Mouse (Mus musculus) heart, adult 2 months (tissue): ENCODE results near the gene Fbxw8. TPM values are rescaled to one million over a fixed set of nuclear protein-coding genes. Genes with fewer than 3 reads are reported as not detected.
A peak's percentile ranks its signal among the peaks of the same experiment; 100 is the strongest.

ENCODE experiments used
- DNase-seq, 2 experiments: peaks; one replicate each; pipeline ENCODE4 v3.0.0; 2021
- H3K27ac ChIP-seq: fragments of 200-600 bp; 2 replicates; pipeline ENCODE4 v1.8.1; 2022
- H3K27me3 ChIP-seq: fragments of 200-500 bp; 2 replicates; pipeline ENCODE4 v1.6.1; 2012; ENCODE audit warnings: mild to moderate bottlenecking, low read length, inconsistent platforms, mixed read lengths; ENCODE audit not compliant: control insufficient read depth, insufficient read depth
- H3K36me3 ChIP-seq: fragments of 200-500 bp; 2 replicates; pipeline ENCODE4 v1.6.1; 2012; ENCODE audit warnings: low read length, inconsistent platforms; ENCODE audit not compliant: control insufficient read depth, insufficient read depth
- H3K4me1 ChIP-seq: fragments of 200-500 bp; 2 replicates; pipeline ENCODE4 v1.6.1; 2011; ENCODE audit warnings: low read length; ENCODE audit not compliant: control insufficient read depth, insufficient read depth
- H3K4me3 ChIP-seq: fragments of 200-600 bp; 2 replicates; pipeline ENCODE4 v1.8.1; 2022
- H3K79me2 ChIP-seq: fragments of 200-500 bp; replicated peaks from 2 replicates; pipeline ENCODE4 v1.6.1; 2012; ENCODE audit warnings: mild to moderate bottlenecking, inconsistent platforms, low read length, moderate library complexity, mixed read lengths; ENCODE audit not compliant: control insufficient read depth, insufficient read depth
- H3K9ac ChIP-seq: fragments of 200-500 bp; 2 replicates; pipeline ENCODE4 v1.6.1; 2012; ENCODE audit warnings: low read depth, mild to moderate bottlenecking, control low read depth, inconsistent platforms, low read length, mixed read lengths
- CTCF ChIP-seq: fragments of 200-600 bp; IDR thresholded peaks from 2 replicates; pipeline ENCODE4 v1.8.1; 2022; ENCODE audit warnings: antibody characterized with exemption, mild to moderate bottlenecking, moderate library complexity
- EP300 ChIP-seq: fragments of 200-500 bp; IDR thresholded peaks from 2 replicates; pipeline ENCODE4 v1.6.1; 2011; ENCODE audit warnings: low read depth, low read length, control low read depth; ENCODE audit not compliant: insufficient read depth
- POLR2A ChIP-seq: fragments of 200-500 bp; IDR thresholded peaks from 2 replicates; pipeline ENCODE4 v1.6.1; 2011; ENCODE audit warnings: mild to moderate bottlenecking, low read depth, low read length, control low read depth; ENCODE audit not compliant: insufficient read depth
- WGBS: fragments of 180-500 bp; shearing (Covaris S2); methylation state at CpG from one replicate; pipeline ENCODE4 v1.1.7; 2018; 5-methylcytosine and 5-hydroxymethylcytosine counted together
- intact Hi-C: fragments of 180-260 bp; cut with DNase I; formaldehyde crosslinking; loops from one replicate; pipeline ENCODE4 v1.15.1; 2025
- polyA plus RNA-seq: library from polyadenylated mRNA; depleted of rRNA; stranded (reverse); fragments of >200 nt; gene quantifications from 2 replicates; pipeline ENCODE4 v1.2.3, GENCODE M21; 2012
- total RNA-seq, 2 experiments: library from RNA; stranded (reverse); gene quantifications; 2 replicates each; pipeline ENCODE4 v1.2.3; 2021

Gene Fbxw8
- total and polyA plus RNA-seq, 3 experiments = 35.1 to 39.2 (median 36.8) TPM

DNA sequence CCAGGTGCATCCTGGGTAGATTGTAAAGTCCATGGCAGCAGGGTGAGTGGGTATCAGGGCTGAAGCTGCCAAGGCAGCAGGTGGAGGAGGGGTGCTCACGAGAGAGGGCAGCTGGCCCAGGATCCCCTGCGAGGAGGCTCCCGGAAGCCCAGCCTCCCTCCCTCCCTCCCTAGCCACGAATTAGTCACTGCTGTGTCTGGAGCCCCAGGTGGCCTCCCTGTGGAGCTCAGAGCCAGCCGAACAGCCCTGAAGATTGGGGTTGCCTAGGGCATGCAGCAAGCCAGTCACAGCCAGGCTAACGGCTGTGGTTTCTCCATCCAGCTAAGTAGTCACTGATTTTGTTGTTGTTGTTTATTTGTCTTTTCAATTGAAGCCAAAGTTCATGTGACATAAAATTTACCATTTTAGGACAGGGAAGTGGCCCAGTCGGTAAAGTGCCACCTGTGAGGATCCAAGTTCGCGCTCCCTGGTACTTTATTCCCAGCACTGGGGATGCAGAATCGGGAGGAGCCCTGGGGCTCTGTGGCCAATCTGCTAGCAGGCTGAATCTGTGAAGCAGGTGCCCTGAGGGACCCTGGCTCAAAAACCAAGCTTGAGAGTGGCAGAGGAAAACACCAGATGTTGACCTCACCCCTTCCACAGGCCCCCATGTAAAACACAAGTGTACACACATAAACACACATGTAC lies 117.3 kb downstream of the Fbxw8 start:
- no peaks in the 10 kb centered on the region for H3K27me3 ChIP-seq
- H3K79me2 ChIP-seq = no peaks in the 10 kb centered on the region; the same call in 1 of the 2 replicates
- H3K4me3 ChIP-seq = no peak overlapping the region
- no peak overlapping the region for H3K9ac ChIP-seq
- no peaks in the 10 kb centered on the region for H3K36me3 ChIP-seq
- peak overlapping the region; percentile 41; the same call in 1 of the 2 replicates for H3K27ac ChIP-seq
- TF ChIP-seq CTCF = no peak
- TF ChIP-seq EP300 = 0 out of 2 replicates have a peak, but pooled peaks have one; percentile 29
- no peak for TF ChIP-seq POLR2A
- intact Hi-C loops = no loop called here
- no peaks in the 10 kb centered on the region for H3K4me1 ChIP-seq
- DNase-seq = peak in 1 of 2 experiments; percentile 54
- 13% methylated on average over 10 of the region's 10 CpGs for WGBS

DNA sequence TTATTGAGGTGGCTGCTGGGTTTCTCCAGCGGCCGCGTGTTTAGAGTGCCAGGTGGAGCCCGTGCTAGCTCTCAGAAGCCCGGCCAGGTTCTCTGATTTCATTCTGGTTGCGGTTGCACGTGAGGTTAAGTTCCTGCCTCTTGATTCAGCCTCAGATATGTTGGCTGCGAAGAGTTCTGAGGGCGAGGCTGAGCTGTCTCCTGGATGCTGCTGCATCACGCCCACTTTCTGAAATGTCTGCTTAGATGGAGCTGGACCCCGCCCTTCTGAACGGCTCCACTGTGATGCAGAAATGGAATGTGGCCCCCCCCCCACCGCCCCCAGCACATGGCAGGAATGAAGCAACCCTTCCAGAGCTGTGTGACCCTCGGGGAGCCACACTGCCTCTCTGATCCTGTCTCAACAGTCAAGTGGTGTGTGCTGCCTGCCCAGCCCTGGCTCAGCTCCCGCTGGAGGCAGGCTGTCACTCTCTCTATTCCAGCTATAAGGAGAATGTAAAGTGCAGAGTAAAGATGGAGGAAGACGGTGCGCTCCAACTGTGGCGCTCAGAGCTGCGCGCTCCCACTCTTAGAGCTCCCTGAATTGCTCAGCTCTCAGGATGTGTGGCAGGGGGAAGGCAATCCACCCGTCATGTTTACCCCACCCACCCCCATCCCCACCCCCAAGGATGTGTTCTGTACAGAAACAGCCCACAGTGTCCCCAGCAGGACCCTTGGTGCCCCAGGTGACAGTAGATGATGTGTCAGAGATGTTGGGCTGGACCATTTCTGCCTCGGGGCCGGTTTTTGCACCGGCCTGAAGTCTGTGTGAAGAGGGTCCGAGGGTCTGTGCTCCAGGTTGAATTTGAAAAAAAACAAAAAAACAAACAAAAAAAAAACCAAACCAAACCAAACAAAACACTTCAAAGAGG lies 118.1 kb downstream of the Fbxw8 start:
- H3K4me1 ChIP-seq = no peaks in the 10 kb centered on the region
- no peak for DNase-seq
- H3K36me3 ChIP-seq = no peaks in the 10 kb centered on the region
- WGBS = 45% methylated on average over 25 of the region's 25 CpGs
- H3K9ac ChIP-seq = no peak overlapping the region
- TF ChIP-seq CTCF = no peak
- TF ChIP-seq POLR2A = no peak
- TF ChIP-seq EP300 = no peak
- no peak overlapping the region for H3K4me3 ChIP-seq
- H3K27ac ChIP-seq = no peak overlapping the region; the same call in 1 of the 2 replicates
- intact Hi-C loops = no loop called here
- no peaks in the 10 kb centered on the region; the same call in 1 of the 2 replicates for H3K79me2 ChIP-seq
- H3K27me3 ChIP-seq = no peaks in the 10 kb centered on the region

DNA sequence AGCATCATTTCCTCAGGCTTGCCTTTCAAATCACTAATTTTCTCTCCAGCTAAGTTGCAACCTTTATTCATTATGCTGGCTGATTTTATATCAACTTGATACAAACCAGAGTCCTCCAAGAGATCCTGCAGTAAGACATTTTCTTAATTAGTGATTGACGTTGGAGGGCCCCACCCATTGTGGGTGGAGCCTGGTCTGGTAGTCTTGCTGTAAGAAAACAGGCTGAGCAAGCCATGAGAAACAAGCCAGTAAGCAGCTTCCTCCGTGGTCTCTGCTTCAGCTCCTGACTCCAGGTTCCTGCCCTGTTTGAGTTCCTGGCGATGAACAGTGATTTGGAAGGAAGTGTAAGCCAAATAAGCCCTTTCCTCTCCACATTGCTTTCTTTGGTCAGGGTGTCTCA lies 119.5 kb downstream of the Fbxw8 start:
- H3K27me3 ChIP-seq = no peaks in the 10 kb centered on the region
- H3K9ac ChIP-seq = no peak overlapping the region
- DNase-seq = no peak
- H3K4me1 ChIP-seq = no peaks in the 10 kb centered on the region
- H3K36me3 ChIP-seq = no peaks in the 10 kb centered on the region
- intact Hi-C loops = no loop called here
- H3K4me3 ChIP-seq = no peak overlapping the region
- 34% methylated on average over 3 of the region's 3 CpGs for whole genome bisulfite sequencing
- H3K27ac ChIP-seq = no peak overlapping the region
- TF ChIP-seq POLR2A = no peak
- no peak for TF ChIP-seq EP300
- no peak for TF ChIP-seq CTCF
- H3K79me2 ChIP-seq = no peaks in the 10 kb centered on the region; the same call in 1 of the 2 replicates

DNA sequence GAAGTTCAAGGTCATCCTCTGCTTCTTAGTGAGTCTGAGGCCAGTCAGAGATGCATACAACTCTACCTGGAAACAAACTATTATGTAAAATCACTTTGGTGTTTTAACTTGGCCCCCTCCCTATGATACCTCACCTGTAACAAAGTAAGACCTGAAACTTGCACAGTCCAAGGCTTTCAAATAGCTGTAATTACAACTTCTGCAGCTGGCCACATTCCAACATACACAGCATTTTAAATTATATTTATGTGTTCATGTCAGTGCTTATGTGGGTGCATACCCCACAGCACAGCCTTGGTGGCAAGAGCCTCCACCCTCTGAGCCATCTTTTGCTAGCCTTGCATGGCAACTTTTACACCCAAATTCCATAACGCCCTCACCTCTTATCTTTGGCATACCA lies 120.6 kb downstream of the Fbxw8 start:
- no peaks in the 10 kb centered on the region for H3K27me3 ChIP-seq
- DNase-seq = no peak
- WGBS = 79% methylated on average over 1 of the region's 1 CpGs
- no peaks in the 10 kb centered on the region; the same call in 1 of the 2 replicates for H3K79me2 ChIP-seq
- H3K9ac ChIP-seq = no peak overlapping the region
- no peak overlapping the region for H3K4me3 ChIP-seq
- TF ChIP-seq EP300 (no peak), CTCF (no peak), POLR2A (no peak)
- no peaks in the 10 kb centered on the region for H3K4me1 ChIP-seq
- H3K36me3 ChIP-seq = no peaks in the 10 kb centered on the region
- intact Hi-C loops = no loop called here
- H3K27ac ChIP-seq = no peak overlapping the region

DNA sequence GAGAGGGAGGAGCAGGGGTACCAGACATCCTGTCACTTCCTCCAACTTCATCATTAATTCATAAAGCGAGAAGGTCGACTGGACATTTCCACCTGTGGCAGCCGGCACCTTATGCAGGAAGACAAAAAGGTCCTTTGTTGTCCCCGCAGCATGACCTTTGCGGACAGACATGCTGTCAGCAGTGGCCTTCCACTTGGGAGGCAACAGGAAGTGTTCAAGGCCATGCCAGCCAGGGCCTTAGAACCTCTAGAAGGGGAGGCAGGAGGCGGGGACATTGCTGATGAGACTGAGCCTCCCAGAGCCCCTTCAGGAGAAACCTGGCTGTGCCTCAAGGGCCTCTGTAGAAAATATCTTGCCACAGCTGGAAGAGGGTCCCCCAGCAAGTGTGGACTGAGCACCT lies 121.5 kb downstream of the Fbxw8 start:
- Histone ChIP-seq H3K79me2 (no peaks in the 10 kb centered on the region), H3K9ac (no peak overlapping the region), H3K27me3 (peaks cover 2% of the 10 kb centered on the region), H3K4me1 (peaks cover 4% of the 10 kb centered on the region), H3K27ac (no peak overlapping the region), H3K36me3 (no peaks in the 10 kb centered on the region), H3K4me3 (no peak overlapping the region)
- DNase-seq = no peak
- WGBS = 49% methylated on average over 6 of the region's 6 CpGs
- intact Hi-C loops = no loop called here
- TF ChIP-seq EP300 = no peak
- no peak for TF ChIP-seq POLR2A
- TF ChIP-seq CTCF = no peak

DNA sequence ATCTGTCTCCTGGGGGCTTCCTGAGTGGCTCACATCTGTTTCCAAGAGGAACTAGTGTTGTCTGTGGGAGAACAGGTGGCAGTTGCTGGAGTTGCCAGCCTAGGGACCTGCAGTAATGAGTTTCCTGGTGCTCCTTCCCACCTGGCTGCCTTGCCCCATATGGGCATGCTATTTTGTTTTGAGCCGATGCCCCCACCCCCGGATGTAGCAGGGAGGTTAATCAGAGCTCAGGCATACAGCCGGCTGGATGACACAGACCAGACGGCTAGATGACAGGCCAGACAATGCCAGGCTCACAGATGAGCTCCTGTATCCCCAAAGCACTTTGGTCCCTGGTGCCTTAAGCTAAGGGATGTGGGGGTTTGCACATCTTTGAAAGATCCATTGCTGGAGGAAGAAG lies 121.9 kb downstream of the Fbxw8 start:
- no peak overlapping the region for H3K4me3 ChIP-seq
- H3K9ac ChIP-seq = no peak overlapping the region
- 9% methylated on average over 4 of the region's 4 CpGs for WGBS
- H3K27ac ChIP-seq = no peak overlapping the region
- TF ChIP-seq POLR2A (no peak), CTCF (no peak), EP300 (no peak)
- peaks cover 5% of the 10 kb centered on the region for H3K27me3 ChIP-seq
- no peaks in the 10 kb centered on the region for H3K79me2 ChIP-seq
- no peaks in the 10 kb centered on the region for H3K36me3 ChIP-seq
- intact Hi-C loops = no loop called here
- H3K4me1 ChIP-seq = peaks cover 4% of the 10 kb centered on the region
- DNase-seq = no peak
